Mouse (Mus musculus) layer of hippocampus, adult 8-10 months (tissue): Measurements from ENCODE around the gene Repin1. TPM values are rescaled to one million over a fixed set of nuclear protein-coding genes. Genes with fewer than 3 reads are reported as not detected.
A peak's percentile ranks its signal among the peaks of the same experiment; 100 is the strongest.
"Not testable (repeated sequence)": the region's sequence is repeated elsewhere in the genome, so short reads cannot be mapped to it uniquely, and the experiment has no call there.

ENCODE experiments used
- DNase-seq, 2 experiments: peaks; one replicate each; pipeline ENCODE4 v3.0.0; 2022; ENCODE audit warnings: low spot score in 2 of 2
- total RNA-seq, 4 experiments: library from RNA; stranded (reverse); gene quantifications; 2 replicates each; pipeline ENCODE4 v1.2.4; 2022

Gene Repin1
- total RNA-seq, 4 experiments from 2014 or later, result 46.3 to 57.9 (median 53.6) TPM

- no peak for DNase-seq
Measured at GRCm38 (mm10) chr6:48579215-48579648, 14.5 kb upstream of the Repin1 start.

DNA sequence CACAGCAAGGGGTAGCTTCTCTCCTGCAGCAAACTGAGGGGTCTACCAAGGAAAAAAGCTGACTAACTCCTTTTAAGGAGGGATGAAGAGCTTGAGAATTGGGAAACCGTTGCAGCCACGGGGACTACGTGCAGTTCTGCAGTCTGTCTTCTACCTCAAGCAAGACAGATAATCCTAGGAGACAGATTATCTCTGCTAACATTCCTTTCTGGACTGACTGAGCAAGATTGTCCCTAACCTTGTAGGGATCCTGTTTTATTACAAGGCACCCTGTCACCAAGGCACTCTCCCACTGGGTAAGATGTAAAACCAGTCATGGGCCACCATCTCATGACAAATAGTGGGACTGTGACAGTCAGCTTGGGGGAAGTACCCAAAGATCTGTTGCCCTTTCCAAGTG, 12.4 kb upstream of the Repin1 start:
- DNase-seq, result no peak

GRCm38 (mm10) chr6:48582037-48582436, 11.6 kb upstream of the Repin1 start:
- no peak for DNase-seq

GRCm38 (mm10) chr6:48589194-48589750, 4.4 kb upstream of the Repin1 start, which contains the start of gene Gm45021:
Gm45021 (plus strand) TSS chr6:48589610.
- no peak for DNase-seq

- no peak for DNase-seq
Measured at GRCm38 (mm10) chr6:48591221-48591845, 2.4 kb upstream of the Repin1 start.

DNA sequence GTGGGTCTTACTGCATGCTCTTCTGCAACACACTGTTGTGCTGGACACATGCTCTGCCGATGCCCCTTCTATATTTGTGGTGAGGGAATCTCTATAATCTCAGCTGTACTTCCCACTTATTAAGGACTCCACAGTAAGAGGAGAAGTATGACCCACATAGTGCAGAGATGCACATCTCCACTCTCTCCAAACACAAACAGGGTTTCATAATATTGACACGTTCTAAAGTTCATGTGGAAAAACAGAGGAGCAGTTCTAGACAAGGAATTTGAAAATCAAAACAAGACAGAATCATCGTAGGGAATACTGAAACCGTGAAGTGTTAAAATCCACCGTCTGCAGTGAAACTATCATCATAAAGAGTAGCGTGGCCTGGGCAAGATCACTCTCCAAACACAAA, 1.8 kb upstream of the Repin1 start:
- no peak for DNase-seq

- peak; percentile 51 to 60 for DNase-seq
Measured at GRCm38 (mm10) chr6:48594043-48594738, 508 bp downstream of the Repin1 start.

DNA sequence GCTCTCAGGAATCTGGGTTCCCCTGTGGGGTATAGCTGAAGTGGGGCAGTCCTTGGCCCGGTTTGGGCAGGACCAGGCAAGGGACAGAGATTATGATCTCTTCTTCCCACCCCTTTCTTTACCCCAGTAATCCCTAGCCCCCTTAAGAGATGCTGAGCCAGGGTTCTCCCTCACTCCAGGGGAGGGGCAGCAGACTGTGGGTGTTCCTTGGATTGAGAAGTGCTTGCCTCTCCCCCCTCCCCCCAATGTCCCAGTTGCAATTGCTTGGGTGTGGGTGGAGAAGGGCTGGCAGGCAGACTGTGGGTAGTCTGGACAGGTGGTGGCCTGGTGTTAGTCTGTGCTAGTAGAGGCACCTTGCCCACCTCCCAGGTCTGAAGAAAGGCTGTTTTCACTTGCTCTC, 1.6 kb downstream of the Repin1 start:
- no peak for DNase-seq

- DNase-seq, result no peak
Measured at GRCm38 (mm10) chr6:48596545-48597232, 3.0 kb downstream of the Repin1 start.

DNA sequence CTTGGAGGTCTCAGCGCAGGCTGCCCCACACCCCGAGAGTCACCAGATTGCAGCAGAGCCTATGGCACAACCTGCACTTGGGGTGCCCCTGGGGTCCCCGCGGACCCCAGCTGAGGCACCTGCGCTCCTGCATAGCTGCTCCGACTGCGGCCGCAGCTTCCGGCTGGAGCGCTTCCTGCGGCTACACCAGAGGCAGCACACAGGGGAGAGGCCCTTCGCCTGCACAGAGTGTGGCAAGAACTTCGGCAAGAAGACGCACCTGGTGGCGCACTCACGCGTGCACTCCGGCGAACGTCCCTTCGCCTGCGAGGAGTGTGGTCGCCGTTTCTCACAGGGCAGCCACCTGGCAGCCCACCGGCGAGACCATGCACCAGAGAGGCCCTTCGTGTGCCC, 3.5 kb downstream of the Repin1 start:
- DNase-seq, result no peak

DNA sequence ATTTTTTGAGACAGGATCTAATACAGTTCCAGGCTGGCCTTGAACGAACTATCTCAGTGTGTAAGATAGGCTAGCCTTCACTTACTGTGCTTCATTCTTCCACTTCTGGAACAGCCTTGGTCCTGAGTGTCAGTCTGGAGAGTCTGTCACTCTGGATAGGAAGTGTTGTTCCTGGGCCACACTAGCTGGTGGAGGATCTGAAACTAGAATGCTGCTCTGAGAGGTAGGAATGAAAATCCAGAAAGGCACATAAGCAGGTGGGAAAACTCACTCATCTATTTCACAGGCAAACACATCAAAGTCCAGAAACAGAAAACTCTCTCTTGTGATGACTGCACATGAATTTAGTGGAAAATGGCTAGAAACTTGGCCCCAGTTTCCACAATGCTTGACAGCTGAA, 6.9 kb downstream of the Repin1 start:
- DNase-seq, result no peak

GRCm38 (mm10) chr6:48601271-48602079, 7.8 kb downstream of the Repin1 start, which contains the start of gene Zfp775:
Zfp775 (plus strand) TSS chr6:48602063.
- DNase-seq, result peak; percentile 94 to 96

GRCm38 (mm10) chr6:48602080-48602741, 8.5 kb downstream of the Repin1 start:
- DNase-seq, result no peak

- no peak for DNase-seq
Measured at GRCm38 (mm10) chr6:48608124-48608523, 14.4 kb downstream of the Repin1 start.

DNA sequence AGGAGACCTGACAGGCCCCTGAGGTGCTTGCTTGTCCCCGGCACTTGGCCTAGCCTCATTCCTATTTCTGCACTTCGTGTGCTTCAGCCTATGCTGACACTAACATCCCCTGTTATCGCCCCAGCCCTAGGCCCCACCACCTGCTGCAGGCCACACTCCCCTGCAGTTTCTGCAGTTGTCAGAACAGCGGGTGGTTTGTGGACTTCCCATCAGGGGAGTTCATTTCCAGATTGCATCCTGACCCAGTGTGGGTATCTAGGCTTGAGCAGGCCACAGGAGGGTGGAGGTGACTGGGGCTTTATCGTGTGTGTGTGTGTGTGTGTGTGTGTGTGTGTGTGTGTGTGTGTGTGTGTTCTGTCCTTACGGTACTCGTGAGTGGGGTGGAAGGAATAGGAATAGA, 15.8 kb downstream of the Repin1 start:
- no peak for DNase-seq

GRCm38 (mm10) chr6:48610657-48611056, 17.0 kb downstream of the Repin1 start:
- no peak for DNase-seq

DNA sequence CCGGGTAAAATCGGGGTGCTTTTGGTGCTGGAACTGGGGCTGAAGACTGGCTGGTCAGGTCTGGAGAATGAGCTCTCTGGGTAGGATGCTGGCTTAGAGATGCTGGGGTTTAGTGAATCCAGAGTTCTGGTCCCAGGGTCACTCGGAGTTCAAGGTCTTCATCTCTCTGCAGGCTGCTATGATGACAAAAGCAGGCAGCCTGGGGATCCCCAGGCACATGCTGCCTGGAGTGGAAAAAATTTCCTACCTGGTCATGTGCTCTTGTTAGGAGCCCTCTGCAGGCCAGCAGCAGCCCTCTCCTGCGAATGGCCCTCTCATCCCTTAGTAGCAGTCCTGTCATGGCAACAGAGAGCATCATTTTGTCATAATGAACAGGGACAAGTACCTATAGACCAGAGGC, 19.8 kb downstream of the Repin1 start:
- no peak for DNase-seq

DNA sequence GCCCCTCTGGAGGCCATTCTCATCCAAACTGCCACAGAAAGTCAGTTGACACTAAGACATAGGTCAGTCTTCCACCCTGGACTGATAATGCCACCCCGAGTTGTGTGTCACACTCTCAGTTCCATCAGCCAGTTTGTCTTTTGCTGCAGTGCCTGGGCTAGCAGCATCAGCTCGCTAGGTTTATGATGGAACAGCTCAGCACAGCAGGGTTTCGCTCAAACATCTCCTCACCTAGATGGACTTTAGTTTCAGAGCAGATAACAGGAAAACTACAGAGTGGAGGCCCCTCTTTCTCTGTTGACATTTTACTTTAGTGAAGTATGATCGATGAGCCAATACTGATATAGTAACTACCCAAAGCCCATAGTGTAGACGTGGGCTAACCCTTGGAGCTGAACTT, 21.1 kb downstream of the Repin1 start:
- no peak for DNase-seq

- DNase-seq, result no peak
Measured at GRCm38 (mm10) chr6:48620031-48620430, 26.3 kb downstream of the Repin1 start.

DNA sequence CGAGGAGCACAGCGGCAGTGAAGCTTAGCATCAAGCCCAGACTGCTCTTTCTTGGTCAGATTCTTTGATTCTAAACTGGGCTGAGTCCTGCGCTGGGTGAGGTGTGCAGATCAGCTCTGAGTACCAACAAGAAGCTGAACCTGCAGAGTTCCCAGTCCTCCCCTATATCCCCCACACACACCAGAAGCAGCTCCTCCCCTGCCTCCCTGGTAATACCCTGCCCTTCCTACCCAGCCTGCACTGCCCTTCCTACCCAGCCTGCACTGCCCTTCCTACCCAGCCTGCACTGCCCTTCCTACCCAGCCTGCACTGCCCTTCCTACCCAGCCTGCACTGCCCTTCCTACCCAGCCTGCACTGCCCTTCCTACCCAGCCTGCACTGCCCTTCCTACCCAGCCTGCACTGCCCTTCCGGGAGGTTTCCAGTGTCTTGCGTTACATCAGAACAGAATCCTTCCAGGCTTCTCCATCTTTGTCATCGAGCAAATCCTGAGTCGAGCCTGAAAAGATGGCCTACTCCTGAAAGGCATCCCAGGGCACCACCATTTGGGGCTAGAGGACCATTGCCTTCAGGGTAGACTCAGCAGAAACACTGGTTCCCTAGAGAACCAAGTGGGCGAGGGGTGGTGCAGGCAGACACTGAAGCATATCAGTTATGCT, 28.6 kb downstream of the Repin1 start:
- DNase-seq, result not testable (repeated sequence)
